Mouse (Mus musculus) limb, embryonic 14.5 days (tissue): ENCODE measurements around the gene Repin1. TPM values are rescaled to one million over a fixed set of nuclear protein-coding genes. Genes with fewer than 3 reads are reported as not detected.

ENCODE experiments used
- ATAC-seq: fragments of 200-750 bp; cut with Nextera tagmentation; 2 replicates; pipeline ENCODE4 v1.8.0; 2017; ENCODE audit warnings: low read depth, moderate number of reproducible peaks, moderate TSS enrichment; ENCODE audit not compliant: low FRiP score
- DNase-seq: peaks from one replicate; pipeline ENCODE4 v3.0.0-alpha.2; 2015; ENCODE audit warnings: low spot score
- H3K27ac ChIP-seq: fragments of 300-500 bp; sonication (generic); replicated peaks from 2 replicates; pipeline ENCODE4 v1.5.1; 2014; ENCODE audit warnings: low read depth, mild to moderate bottlenecking, low read length, moderate library complexity, mixed read lengths
- H3K27me3 ChIP-seq: fragments of 300-500 bp; sonication (generic); 2 replicates; pipeline ENCODE4 v1.6.1; 2014; ENCODE audit warnings: low read length, mixed read lengths; ENCODE audit not compliant: control insufficient read depth, insufficient read depth
- H3K36me3 ChIP-seq: fragments of 300-500 bp; sonication (generic); 2 replicates; pipeline ENCODE4 v1.6.1; 2014; ENCODE audit warnings: mild to moderate bottlenecking, low read length, moderate library complexity, mixed read lengths; ENCODE audit not compliant: control insufficient read depth, insufficient read depth
- H3K4me1 ChIP-seq: fragments of 300-500 bp; sonication (generic); 2 replicates; pipeline ENCODE4 v1.6.1; 2014; ENCODE audit warnings: antibody characterized with exemption, low read length, mixed read lengths; ENCODE audit not compliant: control insufficient read depth, insufficient read depth
- H3K4me2 ChIP-seq: fragments of 300-500 bp; sonication (generic); replicated peaks from 2 replicates; pipeline ENCODE4 v1.6.1; 2014; ENCODE audit warnings: low read depth, mild to moderate bottlenecking, low read length, moderate library complexity; ENCODE audit not compliant: severe bottlenecking
- H3K4me3 ChIP-seq: fragments of 300-500 bp; sonication (generic); replicated peaks from 2 replicates; pipeline ENCODE4 v1.5.1; 2014; ENCODE audit warnings: low read length
- H3K9ac ChIP-seq: fragments of 300-500 bp; sonication (generic); 2 replicates; pipeline ENCODE4 v1.6.1; 2014; ENCODE audit warnings: mild to moderate bottlenecking, low read depth, low read length, moderate library complexity; ENCODE audit not compliant: severe bottlenecking
- H3K9me3 ChIP-seq: fragments of 300-500 bp; sonication (generic); 2 replicates; pipeline ENCODE4 v1.6.1; 2016; ENCODE audit warnings: low read length; ENCODE audit not compliant: control insufficient read depth
- POLR2A ChIP-seq: fragments of 200-500 bp; IDR thresholded peaks from 2 replicates; pipeline ENCODE4 v1.8.0; 2012; ENCODE audit warnings: inconsistent platforms, mild to moderate bottlenecking, moderate library complexity, borderline replicate concordance; ENCODE audit not compliant: insufficient read depth, insufficient read length; ENCODE audit errors: extremely low read depth
- WGBS: fragments of 180-500 bp; shearing (Covaris S2); extraction: QIAGEN DNeasy Blood & Tissue Kit; methylation state at CpG from one replicate; pipeline ENCODE4 v1.1.7; 2014; 5-methylcytosine and 5-hydroxymethylcytosine counted together
- polyA plus RNA-seq, 2 experiments: library from polyadenylated mRNA; depleted of rRNA in 1 of 2; stranded (reverse) in 1 of 2; unstranded in 1 of 2; fragments of >200 nt; fragmentation: Nextera tagmentation in 1 of 2; extraction: Ambion mirVana in 1 of 2; gene quantifications; 2 replicates each; pipeline versions ENCODE4 v1.2.1 to v1.2.3; 2012 to 2014

Repin1 gene
- polyA plus RNA-seq, 2 experiments = 23.3 to 35.2 TPM

DNA sequence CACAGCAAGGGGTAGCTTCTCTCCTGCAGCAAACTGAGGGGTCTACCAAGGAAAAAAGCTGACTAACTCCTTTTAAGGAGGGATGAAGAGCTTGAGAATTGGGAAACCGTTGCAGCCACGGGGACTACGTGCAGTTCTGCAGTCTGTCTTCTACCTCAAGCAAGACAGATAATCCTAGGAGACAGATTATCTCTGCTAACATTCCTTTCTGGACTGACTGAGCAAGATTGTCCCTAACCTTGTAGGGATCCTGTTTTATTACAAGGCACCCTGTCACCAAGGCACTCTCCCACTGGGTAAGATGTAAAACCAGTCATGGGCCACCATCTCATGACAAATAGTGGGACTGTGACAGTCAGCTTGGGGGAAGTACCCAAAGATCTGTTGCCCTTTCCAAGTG, 12.4 kb upstream of the Repin1 start:
- Histone ChIP-seq H3K4me3 (no peak overlapping the region), H3K27me3 (no peaks in the 10 kb centered on the region), H3K9me3 (no peaks in the 10 kb centered on the region), H3K4me1 (no peaks in the 10 kb centered on the region), H3K27ac (no peak overlapping the region), H3K36me3 (no peaks in the 10 kb centered on the region), H3K4me2 (no peak overlapping the region), H3K9ac (no peak overlapping the region)
- TF ChIP-seq POLR2A = no peak
- WGBS = 51% methylated on average over 3 of the region's 3 CpGs
- no peak for ATAC-seq
- no peak for DNase-seq

DNA sequence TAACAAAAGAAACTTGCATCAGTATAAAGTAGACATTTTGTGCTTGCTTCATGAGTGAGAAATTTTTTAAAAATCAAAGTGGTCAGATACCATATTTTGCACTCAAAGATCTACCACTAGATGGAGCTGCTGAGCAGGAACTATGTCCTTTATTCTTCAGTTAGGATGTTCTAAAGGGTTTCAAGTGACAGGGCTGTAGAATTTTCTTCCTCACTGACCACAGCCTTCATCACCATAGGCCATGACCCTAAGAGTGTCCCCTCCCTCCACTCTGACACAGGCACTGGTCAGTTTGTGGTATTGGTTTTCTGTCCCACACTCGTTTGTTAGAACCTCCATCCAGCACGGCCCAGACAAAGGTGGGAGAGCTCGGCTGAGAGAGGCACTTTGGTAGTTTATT, 11.6 kb upstream of the Repin1 start:
- no peaks in the 10 kb centered on the region for H3K9me3 ChIP-seq
- 77% methylated on average over 3 of the region's 3 CpGs for WGBS
- no peak for TF ChIP-seq POLR2A

DNA sequence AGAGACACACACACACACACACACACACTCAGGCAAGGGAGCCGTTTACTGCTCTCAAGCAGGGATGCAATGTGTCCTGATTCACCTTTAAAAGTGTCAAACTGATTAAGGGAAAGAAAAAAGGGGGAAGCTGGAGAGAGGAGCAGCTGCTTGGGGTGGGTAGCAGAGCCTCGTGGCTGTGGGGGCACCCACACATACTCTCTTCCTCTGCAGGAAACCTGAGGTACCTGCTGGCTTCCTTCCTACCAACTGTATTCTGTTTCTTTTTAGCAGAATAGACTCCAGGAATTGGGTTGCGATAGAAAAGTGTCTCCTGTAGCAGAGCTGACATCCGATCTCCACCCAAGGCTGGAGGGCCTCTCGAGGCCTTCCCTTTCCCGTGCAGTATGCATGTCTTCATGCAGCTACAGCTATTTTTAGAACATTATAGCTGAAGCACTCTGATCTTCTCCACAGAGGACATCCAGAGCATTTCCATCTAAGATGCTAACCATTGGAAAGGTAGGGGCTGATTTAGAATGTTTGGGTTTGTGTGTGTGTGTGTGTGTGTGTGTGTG, 4.4 kb upstream of the Repin1 start, which contains the start of gene Gm45021:
Gene Gm45021, plus strand, starts transcription at position 417 of the 557 bp plus-strand sequence.
- 28% methylated on average over 6 of the region's 6 CpGs for WGBS
- Histone ChIP-seq H3K4me1 (peaks cover 5% of the 10 kb centered on the region; the same call in 1 of the 2 replicates), H3K9me3 (no peaks in the 10 kb centered on the region), H3K27ac (no peak within 1 kb of the TSS), H3K27me3 (no peaks in the 10 kb centered on the region), H3K4me3 (no peak within 1 kb of the TSS), H3K36me3 (no peaks in the 10 kb centered on the region), H3K9ac (no peak within 1 kb of the TSS), H3K4me2 (no peak within 1 kb of the TSS)
- TF ChIP-seq POLR2A = no peak
- ATAC-seq = no peak
- DNase-seq = no peak

More for the DNA sequence above, 11.6 kb upstream of the Repin1 start:
- no peaks in the 10 kb centered on the region for H3K4me1 ChIP-seq
- H3K4me3 ChIP-seq = no peak overlapping the region
- DNase-seq (peak; percentile 74), ATAC-seq (no peak)
- no peak overlapping the region for H3K4me2 ChIP-seq
- no peak overlapping the region for H3K27ac ChIP-seq
- no peaks in the 10 kb centered on the region for H3K36me3 ChIP-seq
- no peak overlapping the region for H3K9ac ChIP-seq
- no peaks in the 10 kb centered on the region for H3K27me3 ChIP-seq

DNA sequence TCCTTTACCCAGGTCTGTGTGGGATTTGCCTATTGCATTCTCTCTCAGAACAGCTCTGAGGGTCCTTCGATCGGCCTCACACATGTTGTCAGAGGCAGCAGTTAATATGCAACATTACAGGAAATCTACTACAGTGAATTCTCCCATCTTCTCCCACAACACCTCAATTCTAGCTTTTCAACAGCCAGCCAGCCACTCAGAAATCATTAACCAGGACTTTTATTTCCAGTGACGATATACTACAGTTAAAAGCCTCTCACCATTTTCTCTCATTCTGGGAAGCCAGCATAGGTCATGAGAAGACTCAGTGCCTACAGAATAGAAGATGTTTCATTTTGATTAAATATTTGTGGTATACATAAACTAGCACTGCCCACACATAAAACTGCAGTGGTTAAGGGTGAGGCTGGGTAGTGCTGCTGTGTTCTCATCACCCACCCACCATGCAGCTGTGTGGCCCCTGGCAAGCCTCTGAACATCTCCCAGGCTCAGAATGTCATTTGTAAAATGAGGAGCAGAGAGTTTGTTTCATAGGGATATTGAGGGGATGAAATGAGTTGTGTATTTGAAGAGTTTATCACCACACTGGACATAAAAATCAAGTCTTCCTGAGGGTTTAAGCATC, 2.4 kb upstream of the Repin1 start:
- WGBS = 92% methylated on average over 3 of the region's 3 CpGs
- H3K9ac ChIP-seq = no peak overlapping the region
- H3K4me1 ChIP-seq = peaks cover 13% of the 10 kb centered on the region; the same call in 1 of the 2 replicates
- peaks cover 4% of the 10 kb centered on the region for H3K9me3 ChIP-seq
- H3K4me3 ChIP-seq = no peak overlapping the region
- H3K36me3 ChIP-seq = peaks cover 4% of the 10 kb centered on the region
- TF ChIP-seq POLR2A = no peak
- H3K27me3 ChIP-seq = no peaks in the 10 kb centered on the region
- no peak overlapping the region for H3K4me2 ChIP-seq
- DNase-seq = no peak
- H3K27ac ChIP-seq = no peak overlapping the region
- ATAC-seq = no peak

DNA sequence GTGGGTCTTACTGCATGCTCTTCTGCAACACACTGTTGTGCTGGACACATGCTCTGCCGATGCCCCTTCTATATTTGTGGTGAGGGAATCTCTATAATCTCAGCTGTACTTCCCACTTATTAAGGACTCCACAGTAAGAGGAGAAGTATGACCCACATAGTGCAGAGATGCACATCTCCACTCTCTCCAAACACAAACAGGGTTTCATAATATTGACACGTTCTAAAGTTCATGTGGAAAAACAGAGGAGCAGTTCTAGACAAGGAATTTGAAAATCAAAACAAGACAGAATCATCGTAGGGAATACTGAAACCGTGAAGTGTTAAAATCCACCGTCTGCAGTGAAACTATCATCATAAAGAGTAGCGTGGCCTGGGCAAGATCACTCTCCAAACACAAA, 1.8 kb upstream of the Repin1 start:
- H3K9ac ChIP-seq = no peak overlapping the region
- peaks cover 13% of the 10 kb centered on the region; the same call in 1 of the 2 replicates for H3K4me1 ChIP-seq
- H3K27me3 ChIP-seq = no peaks in the 10 kb centered on the region
- peaks cover 9% of the 10 kb centered on the region for H3K9me3 ChIP-seq
- ATAC-seq (no peak), DNase-seq (no peak)
- 84% methylated on average over 6 of the region's 6 CpGs for WGBS
- H3K4me2 ChIP-seq = no peak overlapping the region
- TF ChIP-seq POLR2A = no peak
- H3K4me3 ChIP-seq = no peak overlapping the region
- peaks cover 9% of the 10 kb centered on the region for H3K36me3 ChIP-seq
- no peak overlapping the region for H3K27ac ChIP-seq
